Mouse (Mus musculus): ENCODE measurements around the gene Ptprd.

GRCm38 (mm10) chr4:76183095-76183494 lies 2028.7 kb downstream of the Ptprd start:
- TF ChIP-seq CTCF (IDR thresholded peaks at IDR 0.05; ENCODE audit: borderline replicate concordance, insufficient read depth, low read depth, low read length) (no peak), POLR2A (IDR thresholded peaks at IDR 0.05; ENCODE audit: borderline replicate concordance, insufficient read depth, low read length) (no peak)
